Mouse (Mus musculus): ENCODE data around the gene Mns1.
"Not testable (repeated sequence)": the region's sequence is repeated elsewhere in the genome, so short reads cannot be mapped to it uniquely, and the experiment has no call there.

Gene Mns1

DNA sequence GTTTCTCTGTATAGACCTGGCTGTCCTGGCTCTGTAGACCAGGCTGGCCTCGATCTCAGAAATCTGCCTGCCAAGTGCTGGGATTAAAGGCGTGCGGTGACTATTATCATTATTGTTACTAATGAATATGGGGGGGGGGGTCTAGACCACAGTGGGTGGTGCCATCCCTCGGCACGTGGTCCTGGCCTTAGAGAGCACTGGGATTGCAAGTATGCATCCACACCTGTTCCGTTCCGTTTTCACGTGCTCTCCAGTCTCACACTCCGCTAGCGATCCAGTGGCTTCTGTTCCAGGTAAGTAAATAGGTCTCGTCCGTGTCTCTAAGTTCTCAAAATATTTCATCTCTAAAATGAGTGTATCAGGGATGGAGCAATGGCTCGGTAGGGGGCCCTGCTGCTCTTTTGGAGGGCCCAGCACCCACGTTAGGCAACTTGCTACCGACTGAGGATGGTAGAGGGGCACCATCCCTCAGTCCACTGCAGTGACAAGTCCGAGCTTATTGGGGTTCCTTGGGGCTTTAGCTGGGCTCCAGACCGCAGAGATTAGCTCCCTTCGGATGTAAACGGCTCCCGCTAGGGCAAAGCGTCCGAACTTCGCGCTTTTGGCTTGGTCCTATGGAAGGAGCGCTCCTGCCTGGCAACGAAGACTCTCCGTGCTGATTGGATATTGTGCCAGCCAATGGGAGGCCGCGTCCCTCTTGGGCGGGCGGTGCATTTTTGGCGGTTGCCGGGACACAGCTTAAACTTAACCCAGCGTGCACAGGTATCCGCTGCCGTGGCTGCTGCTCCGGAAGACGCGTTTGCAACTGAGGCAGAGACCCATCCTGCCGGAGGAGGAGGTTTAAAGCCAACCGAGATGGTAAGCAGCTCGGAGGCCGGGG lies at the start of gene Mns1:
Gene Mns1 (plus strand): TSS at position 190 of the 880 bp plus-strand sequence.
- peak; percentile 97 for DNase-seq (ENCODE audit: extremely low spot score, low spot score)

DNA sequence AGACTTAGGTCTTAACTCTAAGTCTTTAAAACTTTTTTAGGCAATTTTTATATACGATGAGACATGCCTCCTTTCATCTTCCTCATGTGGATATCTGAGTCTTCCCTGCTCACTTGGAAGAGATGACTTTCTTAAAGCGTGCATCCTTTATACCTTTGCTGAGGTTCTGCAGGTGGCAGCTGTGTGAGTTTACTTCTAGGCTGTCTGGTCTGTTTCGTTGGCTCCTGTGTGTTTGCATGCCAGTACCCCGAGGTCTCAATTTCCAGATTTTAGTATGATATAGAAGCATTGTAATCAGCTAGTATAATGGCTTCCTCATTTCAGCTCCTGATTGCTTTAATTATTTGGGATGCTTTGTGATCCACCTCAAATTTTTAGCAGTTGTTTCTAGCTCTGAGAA lies 48.9 kb upstream of the Mns1 start:
- no peak for DNase-seq (ENCODE audit: extremely low spot score, low spot score)

DNA sequence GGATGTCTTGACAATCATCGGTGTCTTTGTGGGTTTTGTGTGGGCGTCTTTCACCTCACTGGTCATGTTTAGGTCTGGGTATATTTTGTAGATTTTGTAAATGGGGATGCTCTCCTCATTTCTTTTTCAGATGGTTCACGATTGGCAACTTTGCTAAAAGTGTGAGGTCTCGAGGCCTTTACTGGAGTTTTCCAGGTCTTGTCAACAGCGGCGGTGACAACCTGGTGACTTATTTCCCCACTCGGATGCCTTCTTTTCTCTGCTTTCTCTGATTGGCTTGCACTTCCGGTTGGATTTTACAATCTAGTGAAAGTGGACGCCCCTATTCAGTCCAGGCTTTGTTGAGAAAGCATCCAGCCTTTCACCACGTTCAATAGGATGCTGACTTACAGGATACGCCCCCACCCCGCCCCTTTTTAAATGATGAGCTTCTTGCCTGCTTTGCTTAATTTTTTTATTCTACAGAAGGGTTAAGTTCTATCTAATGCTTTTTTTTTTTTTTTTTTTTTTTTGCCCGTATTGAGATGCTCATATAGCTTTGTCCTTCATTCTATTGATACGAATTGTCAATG lies 48.3 kb upstream of the Mns1 start:
- no peak for DNase-seq (ENCODE audit: extremely low spot score, low spot score)

DNA sequence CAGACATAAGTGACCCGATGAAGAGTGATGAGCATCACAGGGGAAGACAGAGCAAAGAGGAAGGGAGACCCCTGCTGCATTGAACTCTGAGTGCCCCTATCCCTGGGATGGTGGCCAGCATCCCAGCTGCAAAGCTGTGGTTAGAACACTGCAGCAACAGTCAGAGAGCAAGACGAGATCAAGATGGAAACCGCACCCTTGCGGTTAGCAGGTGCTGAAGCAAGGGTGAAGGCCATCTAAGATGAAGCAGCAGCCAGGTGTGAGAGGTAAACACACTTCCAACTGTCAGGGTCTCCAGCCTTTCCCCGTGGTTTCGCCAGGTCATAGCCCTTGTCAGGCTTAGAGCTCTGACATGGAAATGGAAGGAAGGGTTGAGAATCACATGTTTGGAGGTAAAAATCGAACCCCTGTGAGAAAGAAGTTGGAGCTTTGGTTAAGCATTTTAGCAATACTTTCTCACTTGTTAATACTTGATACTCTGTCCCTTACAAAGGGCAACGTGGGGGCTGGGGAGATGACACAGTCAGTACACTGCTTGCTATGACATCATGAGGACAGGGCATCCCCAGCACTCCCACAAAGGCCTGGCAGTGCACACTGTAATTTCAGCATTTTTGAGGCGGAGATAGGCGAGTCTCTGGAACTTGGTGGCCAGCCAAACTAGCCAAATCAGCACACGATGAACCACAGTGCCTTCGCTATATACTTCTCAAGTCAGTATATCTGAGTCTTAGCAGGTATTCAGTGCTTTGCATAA lies 47.3 kb upstream of the Mns1 start:
- no peak for DNase-seq (ENCODE audit: extremely low spot score, low spot score)

- DNase-seq (ENCODE audit: extremely low spot score, low spot score), result no peak
Measured at GRCm38 (mm10) chr9:72392686-72393085, 45.1 kb upstream of the Mns1 start.

- no peak for DNase-seq (ENCODE audit: extremely low spot score, low spot score)
Measured at GRCm38 (mm10) chr9:72393238-72393637, 44.6 kb upstream of the Mns1 start.

GRCm38 (mm10) chr9:72393869-72394341 lies 43.9 kb upstream of the Mns1 start:
- DNase-seq (ENCODE audit: extremely low spot score, low spot score), result no peak

- DNase-seq (ENCODE audit: extremely low spot score, low spot score), result no peak
Measured at GRCm38 (mm10) chr9:72400121-72400520, 37.7 kb upstream of the Mns1 start.

GRCm38 (mm10) chr9:72401769-72402168 lies 36.0 kb upstream of the Mns1 start:
- not testable (repeated sequence) for DNase-seq (ENCODE audit: extremely low spot score, low spot score)

DNA sequence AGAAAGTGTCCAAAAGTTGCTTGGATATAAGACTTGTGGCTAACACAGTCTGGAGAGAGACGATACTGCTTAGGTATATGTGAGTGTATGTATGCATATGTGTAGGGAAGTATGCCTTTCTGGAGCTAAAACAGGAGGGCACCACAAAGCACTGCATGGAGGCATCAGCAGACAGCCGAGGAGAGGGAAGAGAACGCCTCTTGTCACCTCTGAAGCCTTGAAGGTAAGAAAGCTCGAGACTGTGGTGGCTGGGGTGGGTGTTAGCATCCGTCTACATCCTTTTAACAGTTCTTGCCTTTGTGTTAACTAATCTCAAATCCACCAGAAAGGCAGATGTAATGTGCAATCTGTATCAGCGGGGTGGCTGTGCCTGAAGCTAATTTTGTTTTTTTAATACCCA lies 34.4 kb upstream of the Mns1 start:
- DNase-seq (ENCODE audit: extremely low spot score, low spot score), result no peak

DNA sequence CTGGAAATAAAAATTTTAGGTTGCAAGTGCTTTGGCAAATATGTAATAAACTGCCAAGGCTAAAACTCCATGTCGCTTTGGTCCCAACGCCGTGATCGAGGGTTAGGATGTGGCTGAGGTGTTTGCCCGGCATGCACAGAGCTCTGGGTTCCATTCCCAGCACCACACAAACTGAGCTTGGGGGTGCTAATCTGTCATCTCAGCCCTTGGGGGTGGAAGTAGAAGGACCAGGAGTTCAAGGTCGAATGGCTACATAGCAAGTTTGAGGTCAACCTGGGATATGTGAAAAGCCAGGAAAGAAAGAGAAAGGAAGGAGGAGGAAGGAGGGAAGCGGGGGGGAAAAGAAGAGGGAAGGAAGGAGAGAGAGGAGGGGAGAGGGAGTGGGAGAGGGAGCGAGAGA lies 33.4 kb upstream of the Mns1 start:
- no peak for DNase-seq (ENCODE audit: extremely low spot score, low spot score)

DNA sequence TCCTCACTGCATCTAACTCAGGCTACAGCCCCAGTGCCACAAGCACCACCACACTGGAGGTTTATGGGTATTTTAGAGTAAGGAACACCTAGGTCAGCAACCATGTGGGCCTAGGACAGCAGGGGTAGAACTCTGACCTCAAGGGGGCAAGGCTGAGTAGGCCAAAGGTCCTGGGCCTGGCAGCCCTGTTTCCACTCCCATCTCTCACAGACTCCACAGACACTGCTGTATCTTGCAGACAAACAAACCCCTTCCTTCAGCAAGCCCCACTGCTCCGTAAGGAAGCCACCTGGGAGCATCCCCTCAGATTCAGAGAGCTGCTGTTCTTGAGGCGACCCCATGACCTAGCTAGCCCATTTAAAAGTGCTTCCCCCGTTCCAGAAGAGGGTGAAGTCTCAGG lies 32.9 kb upstream of the Mns1 start:
- DNase-seq (ENCODE audit: extremely low spot score, low spot score), result no peak

GRCm38 (mm10) chr9:72405882-72406638 lies 31.8 kb upstream of the Mns1 start:
- no peak for DNase-seq (ENCODE audit: extremely low spot score, low spot score)

DNA sequence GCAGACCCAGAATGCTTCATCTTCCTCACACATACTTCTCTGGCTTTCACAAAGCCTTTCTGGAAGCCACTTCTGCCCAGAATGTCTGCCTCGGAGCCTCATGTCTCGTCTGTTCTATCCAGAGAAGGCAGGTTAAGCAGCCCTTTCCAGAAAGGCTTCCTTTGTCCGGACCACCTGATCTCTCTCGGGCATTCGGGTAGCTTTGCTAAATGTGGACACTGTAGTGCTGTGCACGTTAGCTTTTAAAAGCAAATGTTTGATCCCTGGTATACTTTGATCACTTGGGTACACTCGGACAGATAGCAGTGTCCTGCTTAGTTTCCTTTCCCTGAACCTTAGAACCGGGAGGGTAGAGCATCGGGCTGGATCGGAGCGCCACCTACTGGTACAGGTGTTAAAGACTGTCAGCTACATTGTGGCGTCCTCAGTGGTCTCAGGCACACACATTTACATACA lies 29.7 kb upstream of the Mns1 start:
- DNase-seq (ENCODE audit: extremely low spot score, low spot score), result peak; percentile 84

GRCm38 (mm10) chr9:72409381-72410225 lies 28.2 kb upstream of the Mns1 start:
- no peak for DNase-seq (ENCODE audit: extremely low spot score, low spot score)

GRCm38 (mm10) chr9:72411746-72412145 lies 26.1 kb upstream of the Mns1 start:
- DNase-seq (ENCODE audit: extremely low spot score, low spot score), result no peak

DNA sequence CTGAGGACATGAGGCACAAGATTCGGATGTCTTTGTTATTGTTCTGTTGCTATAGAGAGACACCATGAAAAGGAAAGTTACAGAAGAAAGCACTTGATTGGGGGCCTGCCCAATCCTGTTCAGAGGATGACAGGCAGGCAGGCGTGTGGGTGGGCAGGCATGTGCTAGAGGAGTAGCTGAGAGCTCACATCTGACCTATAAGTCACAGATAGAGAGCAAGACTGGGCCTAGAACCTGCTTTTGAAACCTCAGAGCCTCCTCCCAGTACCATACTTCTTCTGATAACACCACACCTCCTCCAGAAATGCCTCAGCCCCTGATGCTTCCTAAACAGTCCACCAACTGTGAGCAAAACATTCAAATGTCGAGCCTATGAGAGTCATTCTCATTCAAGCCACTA lies 19.4 kb upstream of the Mns1 start:
- DNase-seq (ENCODE audit: extremely low spot score, low spot score), result no peak

- DNase-seq (ENCODE audit: extremely low spot score, low spot score), result no peak
Measured at GRCm38 (mm10) chr9:72420490-72420889, 17.3 kb upstream of the Mns1 start.

- DNase-seq (ENCODE audit: extremely low spot score, low spot score), result no peak
Measured at GRCm38 (mm10) chr9:72422284-72422683, 15.5 kb upstream of the Mns1 start.

DNA sequence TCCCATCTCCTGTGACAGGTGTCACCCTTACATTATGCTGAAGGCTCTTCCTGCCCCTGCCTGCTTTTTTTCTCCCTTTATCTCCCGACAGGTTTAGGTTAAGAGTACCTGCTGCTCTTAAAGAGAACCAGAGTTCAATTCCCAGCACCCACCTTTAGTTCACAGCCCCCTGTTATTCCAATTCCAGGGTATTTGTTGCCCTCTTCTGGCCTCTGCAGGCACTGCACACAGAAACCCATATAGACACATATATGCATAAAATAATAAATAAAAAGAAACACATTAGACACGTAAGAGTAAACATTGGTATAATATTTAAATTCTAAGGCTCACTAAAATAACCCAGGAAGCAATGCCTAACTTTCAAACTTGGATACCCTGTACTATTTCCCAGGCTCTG lies 15.1 kb upstream of the Mns1 start:
- DNase-seq (ENCODE audit: extremely low spot score, low spot score), result no peak
